40 mouse cellular contexts compared by ENCODE assay signal in genomic region chr4:155428442-155428841, GRCm38 (mm10). TPM values are rescaled to one million over a fixed set of nuclear protein-coding genes. Genes with fewer than 3 reads are reported as not detected.
"Had no signal": no experiment of that assay in that cellular context is flagged by ENCODE, and none has a peak within 500 bp of the region (broad histone marks: within the 10 kb centered on the region; RNA-seq: fewer than 3 reads in every experiment).

No protein-coding gene starts in this region.

- H3K4me1 ChIP-seq: limb, embryonic 10.5 days; limb, embryonic 12.5 days; limb, embryonic 13.5 days; limb, embryonic 15.5 days; liver, embryonic 12.5 days; liver, embryonic 13.5 days; liver, embryonic 15.5 days; lung, embryonic 15.5 days; midbrain, embryonic 10.5 days; midbrain, embryonic 12.5 days; midbrain, embryonic 13.5 days; midbrain, embryonic 15.5 days; neural tube, embryonic 12.5 days had no signal

- H3K4me2 ChIP-seq: limb, embryonic 12.5 days; limb, embryonic 13.5 days; limb, embryonic 15.5 days; liver, embryonic 11.5 days; liver, embryonic 12.5 days; liver, embryonic 13.5 days; liver, embryonic 15.5 days; lung, embryonic 14.5 days; lung, embryonic 15.5 days; midbrain, embryonic 11.5 days; midbrain, embryonic 12.5 days; midbrain, embryonic 13.5 days; midbrain, embryonic 15.5 days; neural tube, embryonic 12.5 days had no signal

- H3K4me3 ChIP-seq: limb, embryonic 10.5 days; limb, embryonic 12.5 days; limb, embryonic 13.5 days; limb, embryonic 15.5 days; liver, embryonic 12.5 days; liver, embryonic 13.5 days; liver, embryonic 15.5 days; lung, embryonic 15.5 days; megakaryocyte, embryonic 14.5 days; midbrain, embryonic 10.5 days; midbrain, embryonic 12.5 days; midbrain, embryonic 13.5 days; midbrain, embryonic 15.5 days; myocyte; neural tube, embryonic 12.5 days had no signal

- ATAC-seq: liver, embryonic 12.5 days; liver, postnatal 0 days; lung, postnatal 0 days; midbrain, embryonic 13.5 days; midbrain, embryonic 15.5 days; midbrain, embryonic 16.5 days had no signal

- DNase-seq: left cerebral cortex, postnatal 4 days; liver; liver, embryonic 13.5 days; liver, postnatal 0 days; lung, adult 18-20 months; lung, adult 2 months; lung, embryonic 14.5 days; lung, postnatal 10 days; lung, postnatal 14 days; lung, postnatal 36 days; lung, postnatal 4 days; midbrain, embryonic 14.5 days had no signal

- H3K9me3 ChIP-seq: limb, embryonic 10.5 days; limb, embryonic 13.5 days; limb, embryonic 15.5 days; liver, embryonic 12.5 days; liver, embryonic 13.5 days; liver, embryonic 15.5 days; lung, embryonic 15.5 days; midbrain, embryonic 12.5 days; midbrain, embryonic 13.5 days; midbrain, embryonic 15.5 days; neural tube, embryonic 12.5 days had no signal

- H3K36me3 ChIP-seq: limb, embryonic 10.5 days; limb, embryonic 12.5 days; limb, embryonic 13.5 days; limb, embryonic 15.5 days; liver, embryonic 12.5 days; liver, embryonic 13.5 days; liver, embryonic 15.5 days; lung, embryonic 15.5 days; midbrain, embryonic 12.5 days; midbrain, embryonic 13.5 days; midbrain, embryonic 15.5 days; neural tube, embryonic 12.5 days had no signal

- H3K27me3 ChIP-seq: limb, embryonic 12.5 days; limb, embryonic 13.5 days; limb, embryonic 15.5 days; liver, embryonic 15.5 days; lung, embryonic 15.5 days; midbrain, embryonic 12.5 days; midbrain, embryonic 13.5 days; midbrain, embryonic 15.5 days; neural tube, embryonic 12.5 days had no signal

- H3K9ac ChIP-seq: limb, embryonic 12.5 days; limb, embryonic 13.5 days; limb, embryonic 15.5 days; liver, embryonic 12.5 days; liver, embryonic 13.5 days; liver, embryonic 14.5 days; liver, embryonic 15.5 days; liver, postnatal 0 days; lung, embryonic 14.5 days; lung, embryonic 15.5 days; midbrain, embryonic 12.5 days; midbrain, embryonic 13.5 days; midbrain, embryonic 15.5 days; neural tube, embryonic 12.5 days had no signal

- H3K27ac ChIP-seq: limb, embryonic 10.5 days; limb, embryonic 12.5 days; limb, embryonic 13.5 days; limb, embryonic 15.5 days; liver, embryonic 12.5 days; liver, embryonic 13.5 days; liver, embryonic 14.5 days; liver, embryonic 15.5 days; lung, embryonic 15.5 days; macrophage; midbrain, embryonic 10.5 days; midbrain, embryonic 12.5 days; midbrain, embryonic 13.5 days; midbrain, embryonic 15.5 days; neural tube, embryonic 12.5 days had no signal

RNA-seq across cellular contexts. Expression of gene Cfap74, which starts 19.5 kb away (rescaled TPM):
- total RNA-seq: megakaryocyte-erythroid progenitor cell, adult 5-6 weeks had no signal

RNA-seq across cellular contexts. Expression of gene Gabrd, which starts 30.5 kb away (rescaled TPM):
- total RNA-seq: megakaryocyte progenitor cell, adult 5-6 weeks had no signal
- polyA plus RNA-seq: limb, embryonic 10.5 days; liver, embryonic 11.5 days; liver, embryonic 12.5 days; liver, embryonic 13.5 days; liver, embryonic 14.5 days; liver, embryonic 15.5 days; liver, embryonic 16.5 days; lung, embryonic 14.5 days; midbrain, embryonic 10.5 days; midbrain, embryonic 11.5 days; midbrain, embryonic 12.5 days; midbrain, embryonic 14.5 days; neural tube, embryonic 11.5 days had no signal

RNA-seq across cellular contexts. Expression of gene Tmem52, which starts 40.5 kb away (rescaled TPM):
- total RNA-seq: left cerebral cortex, postnatal 4 days; liver, adult 2 months; megakaryocyte, adult 5-6 weeks; megakaryocyte-erythroid progenitor cell, adult 5-6 weeks; monocyte, adult 5-6 weeks had no signal
- polyA plus RNA-seq: limb, embryonic 10.5 days; limb, embryonic 11.5 days; limb, embryonic 12.5 days; limb, embryonic 13.5 days; liver, adult 2 months; liver, embryonic 11.5 days; liver, embryonic 12.5 days; liver, embryonic 13.5 days; liver, embryonic 14.5 days; lung, embryonic 14.5 days; macrophage; midbrain, embryonic 11.5 days; midbrain, embryonic 13.5 days; midbrain, embryonic 16.5 days; myocyte; neural tube, embryonic 11.5 days; neural tube, embryonic 12.5 days had no signal
